Mouse (Mus musculus) gastrocnemius, postnatal 36 days (tissue): Measurements from ENCODE around the gene Mapk8. TPM values are rescaled to one million over a fixed set of nuclear protein-coding genes. Genes with fewer than 3 reads are reported as not detected.

Experiments
- DNase-seq, 2 experiments: peaks; one replicate each; pipeline ENCODE4 v3.0.0; 2022
- intact Hi-C: fragments of 180-260 bp; cut with DNase I; formaldehyde crosslinking; loops from one replicate; pipeline ENCODE4 v1.15.1; 2025
- total RNA-seq, 2 experiments: library from RNA; stranded (reverse); gene quantifications; 2 replicates each; pipeline ENCODE4 v1.2.3; 2021

Gene Mapk8
- total RNA-seq, 2 experiments from 2014 or later = 26.6 to 28.3 TPM

DNA sequence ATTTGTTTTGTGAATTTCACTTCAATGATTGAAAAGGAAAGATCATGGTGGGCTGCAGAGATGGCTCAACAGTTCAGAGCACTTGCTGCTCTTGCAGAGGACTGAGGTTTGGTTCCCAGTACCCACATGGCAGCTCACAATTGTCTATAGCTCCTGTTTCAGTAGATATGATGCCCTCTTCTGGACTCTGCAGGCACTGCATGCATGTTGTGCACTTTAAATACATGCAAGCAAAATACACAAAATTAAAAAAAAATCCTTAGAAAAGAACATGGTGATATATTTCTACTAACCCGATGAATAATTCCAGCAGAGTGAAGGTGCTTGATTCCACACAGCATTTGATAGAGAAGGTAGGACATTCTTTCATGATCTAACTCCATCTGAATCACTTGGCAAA, 44.6 kb downstream of the Mapk8 start:
- intact Hi-C loops = no loop called here
- DNase-seq = no peak

GRCm38 (mm10) chr14:33400019-33400418, 46.9 kb downstream of the Mapk8 start:
- intact Hi-C loops = no loop called here

DNA sequence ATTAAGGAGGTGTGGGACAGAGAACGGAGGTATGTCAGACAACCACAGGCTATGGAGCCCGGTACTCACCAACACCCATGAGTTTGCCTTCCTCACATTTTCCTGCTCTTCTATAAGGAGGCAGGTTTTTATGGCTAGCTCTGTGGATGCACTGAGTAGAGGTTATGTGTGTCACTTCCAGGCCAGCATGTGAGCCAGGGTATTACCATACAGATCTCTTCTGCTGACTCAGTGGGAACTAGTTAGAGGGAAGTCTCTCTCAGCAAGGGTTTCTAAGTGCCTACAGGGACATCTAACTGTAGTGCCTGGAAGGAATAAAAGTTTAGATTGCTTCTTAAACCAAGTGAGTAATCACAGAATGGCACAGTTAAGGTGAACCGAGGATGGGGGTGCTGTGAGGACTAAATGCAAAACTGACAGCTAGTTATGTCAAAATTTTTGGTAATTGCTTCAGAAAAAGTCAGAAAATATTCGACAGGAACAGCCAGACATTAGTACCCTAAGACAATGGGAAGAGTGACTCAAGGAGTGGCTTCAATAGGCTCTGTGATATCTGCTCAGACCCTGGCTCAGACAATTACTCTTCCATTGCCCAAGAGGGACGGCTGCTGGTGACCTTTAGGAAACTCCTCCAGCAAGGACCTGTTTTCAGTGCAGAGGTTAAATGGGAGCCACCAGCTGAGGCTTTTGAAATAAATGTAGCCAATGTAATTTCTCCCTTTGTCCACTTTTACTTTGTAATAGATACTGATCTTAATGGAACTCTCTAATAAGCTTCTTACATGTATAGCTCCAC, 48.7 kb downstream of the Mapk8 start:
- DNase-seq = no peak
- intact Hi-C loops = no loop called here

More at GRCm38 (mm10) chr14:33400019-33400418, 46.9 kb downstream of the Mapk8 start:
- no peak for DNase-seq

DNA sequence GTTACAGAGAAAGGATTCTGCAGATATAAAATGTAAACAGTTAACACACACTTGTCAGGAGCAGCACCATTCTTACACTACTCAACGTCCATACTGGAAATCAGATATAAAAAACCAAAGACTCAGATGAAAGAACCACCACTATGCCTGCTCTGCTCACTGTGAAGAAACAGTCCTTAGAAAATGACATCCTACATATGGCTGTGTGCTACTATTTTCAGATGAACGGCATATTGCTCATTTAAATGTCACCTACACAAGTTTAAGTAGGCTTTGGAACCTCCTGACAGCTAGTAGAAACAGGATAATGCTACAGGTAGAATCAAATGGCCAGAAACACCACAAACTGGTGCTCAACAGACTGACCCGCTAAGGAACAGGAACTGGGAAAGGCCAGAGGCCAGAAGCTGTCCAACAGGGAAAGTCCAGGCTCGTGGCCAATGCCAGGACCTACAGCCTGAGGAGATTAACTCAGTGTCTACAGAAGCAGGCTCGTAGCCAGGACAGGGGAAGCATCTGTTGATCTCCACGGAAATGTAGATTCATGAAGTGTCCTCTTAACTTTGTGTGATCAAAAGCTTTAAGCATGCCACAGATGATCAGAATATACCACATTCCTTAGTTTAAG, 66.0 kb downstream of the Mapk8 start:
- no peak for DNase-seq
- intact Hi-C loops = no loop called here

GRCm38 (mm10) chr14:33378723-33379122, 68.2 kb downstream of the Mapk8 start:
- intact Hi-C loops = no loop called here
- DNase-seq = no peak

GRCm38 (mm10) chr14:33377211-33377610, 69.7 kb downstream of the Mapk8 start:
- DNase-seq = no peak
- intact Hi-C loops = no loop called here

GRCm38 (mm10) chr14:33374089-33374488, 72.9 kb downstream of the Mapk8 start:
- intact Hi-C loops = loop anchor here (5.0 kb wide), 2 partner anchors 42 to 162 kb away; partner anchors contain the start of gene Arhgap22
- no peak for DNase-seq

DNA sequence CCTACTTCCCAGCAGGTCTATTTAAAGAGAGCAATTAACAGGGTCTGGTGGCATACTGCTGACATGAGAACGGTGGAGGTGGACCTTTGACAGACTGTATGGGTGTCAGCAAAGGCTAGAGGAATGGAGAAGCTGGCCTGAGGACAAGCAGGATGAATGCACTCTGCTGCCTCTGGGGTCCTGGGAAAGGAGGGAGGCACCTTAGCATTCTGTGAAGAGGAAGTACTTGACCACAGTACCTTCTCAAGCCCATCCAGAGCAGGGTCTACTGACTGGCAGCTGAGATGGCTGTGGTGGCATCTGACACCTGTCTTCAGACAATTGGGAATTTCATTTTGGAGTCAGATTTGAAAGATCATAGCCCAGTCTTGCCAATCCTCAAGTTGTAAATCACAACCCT, 73.7 kb downstream of the Mapk8 start:
- no peak for DNase-seq
- intact Hi-C loops = loop anchor here (5.0 kb wide), 2 partner anchors 41 to 161 kb away; partner anchors contain the start of gene Arhgap22

- intact Hi-C loops = loop anchor here (2.0 to 5.0 kb wide), 3 partner anchors 39 to 159 kb away; partner anchors contain the start of gene Arhgap22
- peak in 1 of 2 experiments; percentile 52 for DNase-seq
Observed at GRCm38 (mm10) chr14:33371248-33371647, 75.7 kb downstream of the Mapk8 start.

DNA sequence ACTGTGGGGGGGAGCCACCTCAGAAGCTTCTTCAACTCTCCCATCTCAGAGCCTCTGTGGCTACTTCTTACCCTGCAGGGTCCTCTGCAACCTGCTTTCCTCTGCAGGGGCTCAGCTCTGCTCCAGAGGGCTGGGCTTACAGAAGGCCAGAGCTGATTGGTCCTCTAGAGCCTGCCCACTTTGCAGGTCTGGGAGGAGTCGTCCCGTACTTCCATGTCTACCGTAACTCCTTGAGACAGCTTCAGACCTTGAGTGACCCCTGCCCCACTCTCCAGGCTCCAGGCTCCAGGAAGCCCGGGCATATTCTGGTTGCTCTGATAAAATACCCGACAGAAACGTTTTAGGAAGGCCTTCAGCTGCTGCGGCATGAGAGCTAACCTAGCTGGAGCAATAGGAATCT, 76.9 kb downstream of the Mapk8 start:
- intact Hi-C loops = loop anchor here (2.0 to 5.0 kb wide), 3 partner anchors 38 to 158 kb away; partner anchors contain the start of gene Arhgap22
- no peak for DNase-seq

- intact Hi-C loops = no loop called here
- DNase-seq = no peak
Observed at GRCm38 (mm10) chr14:33369375-33369774, 77.6 kb downstream of the Mapk8 start.

GRCm38 (mm10) chr14:33366891-33367777, 79.8 kb downstream of the Mapk8 start:
- DNase-seq = no peak
- intact Hi-C loops = no loop called here

GRCm38 (mm10) chr14:33364061-33364460, 82.9 kb downstream of the Mapk8 start:
- DNase-seq = no peak
- intact Hi-C loops = no loop called here

GRCm38 (mm10) chr14:33363611-33364010, 83.3 kb downstream of the Mapk8 start:
- intact Hi-C loops = no loop called here
- DNase-seq = no peak

DNA sequence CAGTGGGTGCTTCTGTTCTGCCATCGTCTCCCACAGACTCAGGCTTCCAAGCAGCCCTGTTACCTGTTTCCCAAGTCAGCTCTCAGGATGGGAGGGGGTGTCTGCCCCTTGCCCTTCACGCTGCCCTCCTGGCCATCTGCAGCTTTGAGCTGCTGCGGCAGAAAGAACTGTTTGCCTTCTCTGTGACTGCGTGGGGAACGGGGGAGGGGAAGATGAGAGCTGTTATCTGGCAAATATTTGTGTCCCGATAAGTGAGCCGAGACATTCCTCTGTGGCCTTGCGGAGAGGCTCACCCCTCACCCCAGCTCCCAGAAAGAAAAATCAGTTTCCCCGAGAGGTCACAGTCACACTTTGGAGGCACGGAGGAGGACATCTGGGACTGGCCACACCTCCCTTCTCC, 84.2 kb downstream of the Mapk8 start:
- no peak for DNase-seq
- intact Hi-C loops = no loop called here

DNA sequence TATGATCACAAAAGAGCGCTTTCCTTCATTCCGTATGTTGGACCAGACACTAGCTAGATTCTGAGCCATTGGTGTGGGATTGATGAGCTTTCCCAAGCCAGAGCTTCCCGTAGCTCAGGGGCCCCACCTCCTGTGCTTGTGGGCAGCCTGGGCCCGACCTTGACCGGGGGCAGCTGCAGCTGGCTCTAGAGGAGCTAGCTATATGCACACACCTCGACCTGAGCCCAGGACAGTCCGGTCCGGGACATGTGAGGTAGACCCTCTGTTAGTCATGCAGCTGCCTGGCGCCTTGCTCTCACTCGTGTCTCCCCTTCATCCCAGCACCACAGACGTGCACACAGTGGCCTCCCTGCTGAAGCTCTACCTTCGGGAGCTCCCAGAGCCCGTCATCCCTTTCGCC, 84.8 kb downstream of the Mapk8 start:
- no peak for DNase-seq
- intact Hi-C loops = no loop called here

DNA sequence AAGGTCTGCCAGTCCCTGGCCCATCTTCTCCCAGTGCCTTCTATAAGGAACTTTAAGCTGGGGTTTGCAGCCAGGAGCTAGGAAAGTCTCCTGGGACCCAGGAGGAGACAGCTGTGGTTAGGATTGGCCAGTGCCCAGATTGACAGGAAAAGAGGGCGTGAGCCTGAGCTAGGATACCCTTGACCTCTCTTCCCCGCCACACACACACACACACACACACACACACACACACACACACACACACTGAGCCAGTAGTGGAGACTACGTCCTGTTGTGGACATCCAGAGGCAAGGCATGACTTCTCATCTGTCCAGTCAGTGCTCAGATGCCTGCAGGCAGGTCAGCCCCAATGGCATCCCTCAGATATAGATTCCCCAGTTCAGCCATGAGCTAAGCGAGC, 85.4 kb downstream of the Mapk8 start:
- intact Hi-C loops = no loop called here
- no peak for DNase-seq

- intact Hi-C loops = no loop called here
- DNase-seq = no peak
Observed at GRCm38 (mm10) chr14:33358891-33359290, 88.1 kb downstream of the Mapk8 start.

GRCm38 (mm10) chr14:33357600-33358368, 89.2 kb downstream of the Mapk8 start:
- no peak for DNase-seq
- intact Hi-C loops = no loop called here

DNA sequence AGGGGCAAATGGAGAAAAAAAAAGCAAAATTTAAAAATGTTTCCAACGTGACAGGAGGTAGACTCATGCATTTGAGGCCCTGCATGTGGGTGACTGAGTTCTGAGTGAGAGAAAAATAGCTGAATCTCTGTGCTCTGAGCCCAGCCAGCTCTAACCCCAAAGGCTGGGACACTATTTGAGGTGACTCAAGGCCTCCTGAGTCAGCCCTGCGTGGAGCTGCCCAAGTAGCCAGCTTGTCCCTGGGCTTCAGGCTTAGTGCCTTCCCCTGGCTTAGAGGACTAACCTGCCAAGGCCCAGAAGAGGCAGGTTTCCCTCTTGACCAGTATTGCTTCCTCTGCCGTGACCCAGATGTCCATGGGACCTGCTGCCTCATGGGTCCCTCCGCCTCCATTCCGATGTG, 91.7 kb downstream of the Mapk8 start:
- intact Hi-C loops = no loop called here
- DNase-seq = no peak
